Mouse (Mus musculus) liver, embryonic 12.5 days (tissue): ENCODE data around the gene Nt5dc3. TPM values are rescaled to one million over a fixed set of nuclear protein-coding genes. Genes with fewer than 3 reads are reported as not detected.

Experiments used
- ATAC-seq: fragments of 200-750 bp; cut with Nextera tagmentation; 2 replicates; pipeline ENCODE4 v1.8.0; 2017; ENCODE audit warnings: moderate number of reproducible peaks, mild to moderate bottlenecking, moderate library complexity
- H3K27ac ChIP-seq: fragments of 300-500 bp; sonication (generic); 2 replicates; pipeline ENCODE4 v1.5.1; 2016; ENCODE audit warnings: mild to moderate bottlenecking
- H3K27me3 ChIP-seq: fragments of 300-500 bp; sonication (generic); replicated peaks from 2 replicates; pipeline ENCODE4 v1.6.1; 2016; ENCODE audit warnings: mild to moderate bottlenecking, moderate library complexity
- H3K36me3 ChIP-seq: fragments of 300-500 bp; sonication (generic); 2 replicates; pipeline ENCODE4 v1.6.1; 2016; ENCODE audit warnings: mild to moderate bottlenecking, moderate library complexity
- H3K4me1 ChIP-seq: fragments of 300-500 bp; sonication (generic); 2 replicates; pipeline ENCODE4 v1.6.1; 2016
- H3K4me2 ChIP-seq: fragments of 300-500 bp; sonication (generic); 2 replicates; pipeline ENCODE4 v1.6.1; 2016; ENCODE audit warnings: mild to moderate bottlenecking, moderate library complexity
- H3K4me3 ChIP-seq: fragments of 300-500 bp; sonication (generic); 2 replicates; pipeline ENCODE4 v1.5.1; 2016; ENCODE audit warnings: mild to moderate bottlenecking, moderate library complexity
- H3K9ac ChIP-seq: fragments of 300-500 bp; sonication (generic); 2 replicates; pipeline ENCODE4 v1.6.1; 2016; ENCODE audit warnings: mild to moderate bottlenecking, moderate library complexity
- H3K9me3 ChIP-seq: fragments of 300-500 bp; sonication (generic); replicated peaks from 2 replicates; pipeline ENCODE4 v1.6.1; 2016; ENCODE audit warnings: mild to moderate bottlenecking, moderate library complexity
- WGBS: fragments of 180-500 bp; shearing (Covaris S2); methylation state at CpG from one replicate; pipeline ENCODE4 v1.1.7; 2016; ENCODE audit not compliant: insufficient replicate concordance; 5-methylcytosine and 5-hydroxymethylcytosine counted together
- polyA plus RNA-seq: library from polyadenylated mRNA; unstranded; fragments of >200 nt; fragmentation: Nextera tagmentation; extraction: Ambion mirVana; gene quantifications from 2 replicates; pipeline ENCODE4 v1.2.1, GENCODE M21; 2016

Nt5dc3 gene
- polyA plus RNA-seq, 1 experiment from 2014 or later: 0.69 TPM

GRCm38 (mm10) chr10:86824871-86825270, 46.1 kb downstream of the Nt5dc3 start:
- no peak for ATAC-seq
- Histone ChIP-seq H3K9ac (no peak overlapping the region), H3K27ac (no peak overlapping the region), H3K27me3 (no peaks in the 10 kb centered on the region), H3K9me3 (0 out of 2 replicates have a peak, but pooled peaks cover 3% of the 10 kb centered on the region), H3K36me3 (peaks cover 37% of the 10 kb centered on the region), H3K4me1 (no peaks in the 10 kb centered on the region), H3K4me3 (no peak overlapping the region), H3K4me2 (no peak overlapping the region)
- 77% methylated on average over 14 of the region's 14 CpGs for WGBS

- peaks cover 37% of the 10 kb centered on the region for H3K36me3 ChIP-seq
- no peak overlapping the region for H3K9ac ChIP-seq
- no peaks in the 10 kb centered on the region for H3K27me3 ChIP-seq
- 84% methylated on average over 10 of the region's 10 CpGs for WGBS
- H3K27ac ChIP-seq: no peak overlapping the region
- H3K4me3 ChIP-seq: no peak overlapping the region
- H3K4me2 ChIP-seq: no peak overlapping the region
- no peaks in the 10 kb centered on the region for H3K4me1 ChIP-seq
- H3K9me3 ChIP-seq: 0 out of 2 replicates have a peak, but pooled peaks cover 3% of the 10 kb centered on the region
- ATAC-seq: no peak
These were observed 47.2 kb downstream of the Nt5dc3 start for GRCm38 (mm10) chr10:86825871-86826522.

GRCm38 (mm10) chr10:86826929-86827328, 48.1 kb downstream of the Nt5dc3 start:
- WGBS: 63% methylated on average over 3 of the region's 3 CpGs
- Histone ChIP-seq H3K4me2 (no peak overlapping the region), H3K4me1 (no peaks in the 10 kb centered on the region), H3K9ac (no peak overlapping the region), H3K36me3 (peaks cover 37% of the 10 kb centered on the region), H3K27ac (no peak overlapping the region), H3K4me3 (no peak overlapping the region), H3K9me3 (0 out of 2 replicates have a peak, but pooled peaks cover 3% of the 10 kb centered on the region), H3K27me3 (no peaks in the 10 kb centered on the region)
- no peak for ATAC-seq

- Histone ChIP-seq H3K27ac (no peak overlapping the region), H3K9me3 (0 out of 2 replicates have a peak, but pooled peaks cover 3% of the 10 kb centered on the region), H3K27me3 (no peaks in the 10 kb centered on the region), H3K4me2 (no peak overlapping the region), H3K9ac (no peak overlapping the region), H3K4me1 (no peaks in the 10 kb centered on the region), H3K4me3 (no peak overlapping the region), H3K36me3 (peaks cover 37% of the 10 kb centered on the region)
- 78% methylated on average over 15 of the region's 15 CpGs for WGBS
- ATAC-seq: no peak
These were observed 49.7 kb downstream of the Nt5dc3 start for GRCm38 (mm10) chr10:86828221-86829135.

GRCm38 (mm10) chr10:86829515-86829914, 50.7 kb downstream of the Nt5dc3 start:
- no peaks in the 10 kb centered on the region for H3K4me1 ChIP-seq
- ATAC-seq: no peak
- WGBS: 78% methylated on average over 2 of the region's 2 CpGs
- H3K9ac ChIP-seq: no peak overlapping the region
- 0 out of 2 replicates have a peak, but pooled peaks cover 3% of the 10 kb centered on the region for H3K9me3 ChIP-seq
- H3K4me3 ChIP-seq: no peak overlapping the region
- peaks cover 36% of the 10 kb centered on the region for H3K36me3 ChIP-seq
- H3K27ac ChIP-seq: no peak overlapping the region
- H3K4me2 ChIP-seq: no peak overlapping the region
- no peaks in the 10 kb centered on the region for H3K27me3 ChIP-seq

- Histone ChIP-seq H3K9ac (no peak overlapping the region), H3K4me2 (no peak overlapping the region), H3K9me3 (no peaks in the 10 kb centered on the region), H3K27ac (no peak overlapping the region), H3K4me3 (no peak overlapping the region), H3K36me3 (peaks cover 12% of the 10 kb centered on the region), H3K27me3 (no peaks in the 10 kb centered on the region), H3K4me1 (no peaks in the 10 kb centered on the region)
- WGBS: 77% methylated on average over 4 of the region's 4 CpGs
- no peak for ATAC-seq
These were observed 58.0 kb downstream of the Nt5dc3 start for GRCm38 (mm10) chr10:86836784-86837183.

GRCm38 (mm10) chr10:86838827-86839226, 60.0 kb downstream of the Nt5dc3 start:
- H3K4me1 ChIP-seq: no peaks in the 10 kb centered on the region
- peaks cover 12% of the 10 kb centered on the region for H3K36me3 ChIP-seq
- WGBS: 74% methylated on average over 6 of the region's 6 CpGs
- no peak overlapping the region for H3K27ac ChIP-seq
- ATAC-seq: no peak
- no peak overlapping the region for H3K4me2 ChIP-seq
- H3K9ac ChIP-seq: no peak overlapping the region
- H3K4me3 ChIP-seq: no peak overlapping the region
- H3K9me3 ChIP-seq: no peaks in the 10 kb centered on the region
- H3K27me3 ChIP-seq: no peaks in the 10 kb centered on the region

- no peak overlapping the region for H3K4me2 ChIP-seq
- no peaks in the 10 kb centered on the region for H3K4me1 ChIP-seq
- H3K9ac ChIP-seq: no peak overlapping the region
- no peaks in the 10 kb centered on the region for H3K36me3 ChIP-seq
- 78% methylated on average over 5 of the region's 5 CpGs for WGBS
- no peaks in the 10 kb centered on the region for H3K27me3 ChIP-seq
- no peak overlapping the region for H3K27ac ChIP-seq
- no peak overlapping the region for H3K4me3 ChIP-seq
- H3K9me3 ChIP-seq: no peaks in the 10 kb centered on the region
- no peak for ATAC-seq
These were observed 63.9 kb downstream of the Nt5dc3 start for GRCm38 (mm10) chr10:86842659-86843058.

GRCm38 (mm10) chr10:86846926-86847467, 68.2 kb downstream of the Nt5dc3 start:
- Histone ChIP-seq H3K4me2 (no peak overlapping the region), H3K9ac (no peak overlapping the region), H3K9me3 (no peaks in the 10 kb centered on the region), H3K27ac (no peak overlapping the region), H3K36me3 (no peaks in the 10 kb centered on the region), H3K4me3 (no peak overlapping the region), H3K27me3 (peaks cover 3% of the 10 kb centered on the region; the same call in 1 of the 2 replicates), H3K4me1 (no peaks in the 10 kb centered on the region)
- WGBS: 61% methylated on average over 9 of the region's 9 CpGs
- no peak; the same call in 1 of the 2 replicates for ATAC-seq

GRCm38 (mm10) chr10:86849087-86849486, 70.3 kb downstream of the Nt5dc3 start:
- H3K4me3 ChIP-seq: no peak overlapping the region
- H3K4me1 ChIP-seq: no peaks in the 10 kb centered on the region
- no peak overlapping the region for H3K9ac ChIP-seq
- H3K36me3 ChIP-seq: no peaks in the 10 kb centered on the region
- no peak overlapping the region for H3K27ac ChIP-seq
- H3K27me3 ChIP-seq: peaks cover 3% of the 10 kb centered on the region; the same call in 1 of the 2 replicates
- no peak for ATAC-seq
- H3K4me2 ChIP-seq: no peak overlapping the region
- WGBS: 76% methylated on average over 4 of the region's 4 CpGs
- no peaks in the 10 kb centered on the region for H3K9me3 ChIP-seq

GRCm38 (mm10) chr10:86849508-86849907, 70.7 kb downstream of the Nt5dc3 start:
- no peak overlapping the region for H3K4me2 ChIP-seq
- H3K27ac ChIP-seq: no peak overlapping the region
- no peaks in the 10 kb centered on the region for H3K9me3 ChIP-seq
- no peak overlapping the region for H3K4me3 ChIP-seq
- no peaks in the 10 kb centered on the region for H3K4me1 ChIP-seq
- WGBS: 64% methylated on average over 4 of the region's 4 CpGs
- peaks cover 3% of the 10 kb centered on the region; the same call in 1 of the 2 replicates for H3K27me3 ChIP-seq
- ATAC-seq: no peak
- H3K36me3 ChIP-seq: no peaks in the 10 kb centered on the region
- H3K9ac ChIP-seq: no peak overlapping the region

- no peak for ATAC-seq
- Histone ChIP-seq H3K4me3 (no peak overlapping the region), H3K36me3 (no peaks in the 10 kb centered on the region), H3K9ac (no peak overlapping the region), H3K27me3 (peaks cover 3% of the 10 kb centered on the region; the same call in 1 of the 2 replicates), H3K4me2 (no peak overlapping the region), H3K9me3 (no peaks in the 10 kb centered on the region), H3K4me1 (no peaks in the 10 kb centered on the region), H3K27ac (no peak overlapping the region)
- 66% methylated on average over 6 of the region's 6 CpGs for WGBS
These were observed 73.4 kb downstream of the Nt5dc3 start for GRCm38 (mm10) chr10:86852160-86852559.
